Mouse (Mus musculus) megakaryocyte, embryonic 14.5 days (primary cell): ENCODE measurements around the gene Slc35b2. TPM values are rescaled to one million over a fixed set of nuclear protein-coding genes. Genes with fewer than 3 reads are reported as not detected.

ENCODE experiments used
- H3K27me3 ChIP-seq: replicated peaks from 2 replicates; pipeline ENCODE3; 2012; ENCODE audit warnings: inconsistent platforms
- H3K36me3 ChIP-seq: replicated peaks from 2 replicates; pipeline ENCODE3; 2012; ENCODE audit warnings: low read length, inconsistent platforms, mixed read lengths
- H3K4me1 ChIP-seq: 2 replicates; pipeline ENCODE4 v1.6.1; 2012; ENCODE audit warnings: inconsistent platforms
- H3K4me3 ChIP-seq: replicated peaks from 2 replicates; pipeline ENCODE3; 2012; ENCODE audit warnings: moderate library complexity, mild to moderate bottlenecking, inconsistent platforms
- H3K9me3 ChIP-seq: 2 replicates; pipeline ENCODE4 v1.6.1; 2012; ENCODE audit warnings: inconsistent platforms
- FLI1 ChIP-seq: IDR thresholded peaks from 2 replicates; pipeline ENCODE4 v1.6.1; 2012; ENCODE audit warnings: low read length, inconsistent platforms, mixed read lengths
- GATA1 ChIP-seq: IDR thresholded peaks from 3 replicates; pipeline ENCODE4 v1.6.1; 2012; ENCODE audit warnings: mixed read lengths, low read length, inconsistent platforms, borderline replicate concordance
- polyA plus RNA-seq: library from polyadenylated mRNA; stranded (reverse); fragments of >175 nt; gene quantifications from 2 replicates; pipeline ENCODE4 v1.2.3, GENCODE M21; 2012; ENCODE audit warnings: low replicate concordance; ENCODE audit not compliant: insufficient read depth

Gene Slc35b2
- polyA plus RNA-seq, 1 experiment: 30.6 TPM

- H3K27me3 ChIP-seq: peaks cover 75% of the 10 kb centered on the region
- TF ChIP-seq GATA1: no peak
- no peak for TF ChIP-seq FLI1
- peaks cover 11% of the 10 kb centered on the region for H3K9me3 ChIP-seq
- H3K4me1 ChIP-seq: peaks cover 53% of the 10 kb centered on the region
- no peak overlapping the region for H3K4me3 ChIP-seq
- H3K36me3 ChIP-seq: peaks cover 31% of the 10 kb centered on the region
These were observed 25.6 kb downstream of the Slc35b2 start for GRCm38 (mm10) chr17:45589236-45589635.

GRCm38 (mm10) chr17:45589844-45590243 lies 26.2 kb downstream of the Slc35b2 start:
- Histone ChIP-seq H3K36me3 (peaks cover 31% of the 10 kb centered on the region), H3K4me1 (peaks cover 53% of the 10 kb centered on the region), H3K27me3 (peaks cover 78% of the 10 kb centered on the region), H3K9me3 (peaks cover 11% of the 10 kb centered on the region), H3K4me3 (no peak overlapping the region)
- no peak for TF ChIP-seq FLI1
- TF ChIP-seq GATA1: no peak

- peaks cover 80% of the 10 kb centered on the region for H3K27me3 ChIP-seq
- H3K4me1 ChIP-seq: peaks cover 53% of the 10 kb centered on the region
- no peak for TF ChIP-seq GATA1
- no peak for TF ChIP-seq FLI1
- peaks cover 11% of the 10 kb centered on the region for H3K9me3 ChIP-seq
- no peak overlapping the region for H3K4me3 ChIP-seq
- peaks cover 31% of the 10 kb centered on the region for H3K36me3 ChIP-seq
These were observed 26.7 kb downstream of the Slc35b2 start for GRCm38 (mm10) chr17:45590410-45590809.

GRCm38 (mm10) chr17:45591701-45592605 lies 28.3 kb downstream of the Slc35b2 start:
- H3K4me3 ChIP-seq: no peak overlapping the region
- peaks cover 2% of the 10 kb centered on the region; the same call in 1 of the 2 replicates for H3K9me3 ChIP-seq
- H3K27me3 ChIP-seq: peaks cover 87% of the 10 kb centered on the region
- TF ChIP-seq GATA1 (no peak), FLI1 (no peak)
- H3K4me1 ChIP-seq: peaks cover 61% of the 10 kb centered on the region
- H3K36me3 ChIP-seq: peaks cover 20% of the 10 kb centered on the region

DNA sequence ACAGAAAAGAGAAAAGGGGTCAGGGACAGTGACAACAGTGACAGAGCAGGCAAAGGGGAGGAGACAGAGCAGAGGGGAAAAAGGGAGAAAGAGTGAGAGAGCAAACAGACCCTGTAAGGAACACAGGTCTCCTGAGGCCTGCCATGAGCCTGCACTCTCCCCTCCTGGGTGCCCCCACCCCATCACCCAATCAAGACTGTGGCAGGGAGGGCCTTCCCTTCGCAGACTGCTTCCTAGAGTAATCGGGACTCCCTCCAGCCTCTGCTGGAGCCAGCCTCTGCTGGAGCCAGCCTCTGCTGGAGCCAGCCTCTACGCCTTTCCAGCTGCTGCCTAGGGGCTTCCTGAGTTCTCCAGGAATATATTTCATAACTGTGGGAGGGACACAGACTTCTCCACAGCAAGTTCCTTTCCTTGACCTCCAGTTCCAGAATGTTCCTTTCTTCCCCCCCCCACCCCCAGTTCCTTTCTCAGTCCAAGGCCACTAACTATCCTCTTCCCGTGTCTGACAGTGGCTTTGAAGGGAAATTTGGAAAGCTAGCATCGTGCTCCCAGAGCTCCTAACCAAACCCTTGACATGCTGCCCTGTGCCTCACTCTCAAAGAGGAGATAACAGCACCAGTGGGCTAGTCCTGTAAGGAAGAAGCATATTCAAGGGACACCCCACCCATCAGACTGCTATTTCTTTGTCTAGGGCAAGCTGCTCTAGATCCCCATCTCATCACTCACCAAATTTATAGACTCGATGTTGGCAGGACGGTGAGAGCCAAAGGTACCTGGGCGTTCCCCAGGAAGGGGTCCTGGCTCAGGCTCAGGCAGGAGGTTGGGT lies 29.1 kb downstream of the Slc35b2 start:
- Histone ChIP-seq H3K4me3 (no peak overlapping the region), H3K27me3 (peaks cover 91% of the 10 kb centered on the region), H3K9me3 (no peaks in the 10 kb centered on the region), H3K4me1 (peaks cover 65% of the 10 kb centered on the region), H3K36me3 (peaks cover 16% of the 10 kb centered on the region)
- TF ChIP-seq GATA1 (no peak), FLI1 (no peak)

DNA sequence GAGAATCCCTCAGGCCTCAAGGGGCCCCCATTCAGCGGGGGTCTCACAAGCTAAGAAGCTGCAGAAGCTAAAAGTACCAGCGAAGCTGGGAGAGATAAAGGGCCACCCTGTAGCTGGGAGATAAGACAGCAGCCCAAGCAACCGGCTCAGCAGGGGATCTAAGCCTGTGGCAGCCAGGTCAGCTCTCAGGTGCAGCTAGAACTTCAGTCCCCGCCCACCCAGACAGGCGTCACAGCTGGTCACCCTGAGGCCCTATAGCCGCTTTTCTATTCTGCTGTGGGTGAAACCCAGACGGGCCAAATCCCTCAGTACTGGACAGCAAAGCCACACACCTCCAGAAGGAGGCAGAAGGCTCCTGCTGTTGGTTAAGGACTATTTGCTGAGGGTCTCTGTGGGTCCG lies 29.8 kb downstream of the Slc35b2 start:
- Histone ChIP-seq H3K36me3 (peaks cover 15% of the 10 kb centered on the region), H3K4me1 (peaks cover 65% of the 10 kb centered on the region), H3K9me3 (no peaks in the 10 kb centered on the region), H3K27me3 (peaks cover 93% of the 10 kb centered on the region), H3K4me3 (no peak overlapping the region)
- TF ChIP-seq GATA1 (no peak), FLI1 (no peak)

DNA sequence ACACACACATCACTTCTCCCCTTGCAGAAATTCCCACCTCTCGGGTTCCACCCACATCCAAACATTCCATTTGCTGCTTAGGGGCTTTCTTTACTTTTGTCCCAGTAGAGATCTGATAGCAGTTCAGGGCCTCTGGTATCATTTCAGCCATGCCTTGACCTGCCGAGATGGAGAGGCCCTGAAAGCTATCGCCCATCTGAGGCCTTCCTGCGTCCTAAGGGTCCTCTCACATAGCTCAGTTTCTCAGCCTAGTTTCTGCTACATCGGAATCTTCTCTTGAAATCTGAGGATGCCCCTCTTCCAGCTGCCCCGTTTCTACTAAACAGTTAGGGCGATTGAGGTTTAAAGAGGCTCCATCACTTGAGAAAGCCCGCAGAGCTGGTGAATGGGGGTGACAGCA lies 30.5 kb downstream of the Slc35b2 start:
- Histone ChIP-seq H3K27me3 (peaks cover 92% of the 10 kb centered on the region), H3K4me3 (peak overlapping the region; percentile 92), H3K36me3 (peaks cover 8% of the 10 kb centered on the region), H3K9me3 (no peaks in the 10 kb centered on the region), H3K4me1 (peaks cover 65% of the 10 kb centered on the region)
- TF ChIP-seq FLI1 (no peak), GATA1 (no peak)

DNA sequence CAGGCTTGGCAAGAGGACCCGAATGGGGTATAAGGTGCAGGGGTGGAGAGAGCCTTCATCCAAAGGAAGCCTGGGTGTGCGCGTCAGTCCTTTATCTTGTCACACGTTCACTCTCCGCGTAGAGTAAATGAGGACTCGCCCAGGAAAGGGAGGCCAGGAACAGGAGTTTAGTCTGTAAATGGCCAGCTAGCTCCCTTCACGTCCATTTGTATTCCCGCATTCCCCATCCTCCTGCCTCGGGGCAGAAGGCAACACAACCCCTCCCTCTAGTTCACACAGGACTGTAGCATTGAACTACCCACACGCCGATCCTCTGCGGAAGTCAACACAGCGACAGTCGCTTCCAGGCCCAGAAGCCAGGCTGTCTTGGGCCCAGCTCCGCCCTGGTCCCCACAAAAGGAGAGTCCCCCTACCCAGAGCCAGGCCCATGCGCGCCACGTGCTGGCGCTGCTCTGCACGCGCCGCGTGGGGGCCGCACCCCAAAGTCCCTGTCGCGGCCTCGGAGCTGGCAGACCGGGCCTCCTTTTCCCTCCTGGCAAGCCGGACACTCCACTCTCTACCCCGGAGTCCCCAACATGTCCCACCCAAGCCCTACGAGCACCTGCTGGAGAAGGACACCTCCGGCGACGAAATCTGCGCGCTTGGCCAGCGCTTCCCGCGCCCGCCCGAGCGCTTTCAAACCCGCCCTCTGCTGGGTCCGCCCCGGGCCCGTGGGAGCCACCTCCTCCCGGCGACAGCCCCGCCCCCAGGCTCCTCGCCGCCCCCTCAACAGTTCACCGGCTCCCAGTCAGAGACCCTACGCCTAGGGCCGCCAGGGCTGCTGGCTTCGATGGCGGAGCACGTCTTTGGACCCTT lies 31.4 kb downstream of the Slc35b2 start:
- Histone ChIP-seq H3K9me3 (no peaks in the 10 kb centered on the region), H3K27me3 (peaks cover 92% of the 10 kb centered on the region), H3K4me3 (peak overlapping the region; percentile 92), H3K36me3 (no peaks in the 10 kb centered on the region), H3K4me1 (peaks cover 69% of the 10 kb centered on the region)
- no peak for TF ChIP-seq GATA1
- TF ChIP-seq FLI1: no peak

- Histone ChIP-seq H3K27me3 (peaks cover 93% of the 10 kb centered on the region), H3K4me3 (peak overlapping the region; percentile 92), H3K4me1 (peaks cover 69% of the 10 kb centered on the region), H3K36me3 (no peaks in the 10 kb centered on the region), H3K9me3 (no peaks in the 10 kb centered on the region)
- TF ChIP-seq FLI1 (no peak), GATA1 (no peak)
These were observed 32.2 kb downstream of the Slc35b2 start for GRCm38 (mm10) chr17:45595736-45596390.
